Mouse (Mus musculus) left cerebral cortex, adult 11 months (tissue): ENCODE measurements at regions not wholly inside any gene's neighbourhood (a gene's known extent, or its start where the extent isn't known, plus 50 kb on each side); places are given as distances from the start of the nearest gene placed in this dataset.

Experiments
- DNase-seq: peaks from one replicate; pipeline ENCODE4 v3.0.0; 2022; ENCODE audit warnings: low spot score

GRCm38 (mm10) chr15:93785846-93786412 is 190.2 kb upstream of the Prickle1 start:
- DNase-seq, result no peak

- no peak for DNase-seq
Measured at GRCm38 (mm10) chr15:93783736-93784135, 188.0 kb upstream of the Prickle1 start.

- DNase-seq, result no peak
Measured at GRCm38 (mm10) chr15:93775199-93775745, 179.6 kb upstream of the Prickle1 start.

GRCm38 (mm10) chr15:93774340-93774739 is 178.6 kb upstream of the Prickle1 start:
- DNase-seq, result no peak

GRCm38 (mm10) chr15:93766981-93767380 is 171.3 kb upstream of the Prickle1 start:
- DNase-seq, result no peak

GRCm38 (mm10) chr15:93763047-93763446 is 167.4 kb upstream of the Prickle1 start:
- no peak for DNase-seq

- no peak for DNase-seq
Measured at GRCm38 (mm10) chr15:93758204-93758836, 162.6 kb upstream of the Prickle1 start.

- DNase-seq, result no peak
Measured at GRCm38 (mm10) chr15:93755989-93756388, 160.3 kb upstream of the Prickle1 start.

- DNase-seq, result peak; percentile 43
Measured at GRCm38 (mm10) chr15:93751817-93752216, 156.1 kb upstream of the Prickle1 start.

GRCm38 (mm10) chr15:93750953-93751352 is 155.3 kb upstream of the Prickle1 start:
- DNase-seq, result peak; percentile 41

- no peak for DNase-seq
Measured at GRCm38 (mm10) chr15:93744191-93744945, 148.7 kb upstream of the Prickle1 start.

GRCm38 (mm10) chr15:93733731-93734510 is 138.2 kb upstream of the Prickle1 start:
- no peak for DNase-seq

GRCm38 (mm10) chr15:93732825-93733224 is 137.1 kb upstream of the Prickle1 start:
- DNase-seq, result no peak

GRCm38 (mm10) chr15:93731161-93731560 is 135.5 kb upstream of the Prickle1 start:
- DNase-seq, result no peak

GRCm38 (mm10) chr15:93715443-93715842 is 119.8 kb upstream of the Prickle1 start:
- no peak for DNase-seq

GRCm38 (mm10) chr15:93713428-93713827 is 117.7 kb upstream of the Prickle1 start:
- DNase-seq, result no peak

GRCm38 (mm10) chr15:93712594-93712993 is 116.9 kb upstream of the Prickle1 start:
- DNase-seq, result no peak

GRCm38 (mm10) chr15:93711150-93711784 is 115.6 kb upstream of the Prickle1 start:
- no peak for DNase-seq

- DNase-seq, result no peak
Measured at GRCm38 (mm10) chr15:93710493-93711149, 114.9 kb upstream of the Prickle1 start.

- no peak for DNase-seq
Measured at GRCm38 (mm10) chr15:93706366-93706930, 110.8 kb upstream of the Prickle1 start.

GRCm38 (mm10) chr15:93705651-93706050 is 110.0 kb upstream of the Prickle1 start:
- no peak for DNase-seq
